Mouse (Mus musculus): ENCODE measurements at regions not wholly inside any gene's neighbourhood (a gene's known extent, or its start where the extent isn't known, plus 50 kb on each side); places are given as distances from the start of the nearest gene placed in this dataset.

DNA sequence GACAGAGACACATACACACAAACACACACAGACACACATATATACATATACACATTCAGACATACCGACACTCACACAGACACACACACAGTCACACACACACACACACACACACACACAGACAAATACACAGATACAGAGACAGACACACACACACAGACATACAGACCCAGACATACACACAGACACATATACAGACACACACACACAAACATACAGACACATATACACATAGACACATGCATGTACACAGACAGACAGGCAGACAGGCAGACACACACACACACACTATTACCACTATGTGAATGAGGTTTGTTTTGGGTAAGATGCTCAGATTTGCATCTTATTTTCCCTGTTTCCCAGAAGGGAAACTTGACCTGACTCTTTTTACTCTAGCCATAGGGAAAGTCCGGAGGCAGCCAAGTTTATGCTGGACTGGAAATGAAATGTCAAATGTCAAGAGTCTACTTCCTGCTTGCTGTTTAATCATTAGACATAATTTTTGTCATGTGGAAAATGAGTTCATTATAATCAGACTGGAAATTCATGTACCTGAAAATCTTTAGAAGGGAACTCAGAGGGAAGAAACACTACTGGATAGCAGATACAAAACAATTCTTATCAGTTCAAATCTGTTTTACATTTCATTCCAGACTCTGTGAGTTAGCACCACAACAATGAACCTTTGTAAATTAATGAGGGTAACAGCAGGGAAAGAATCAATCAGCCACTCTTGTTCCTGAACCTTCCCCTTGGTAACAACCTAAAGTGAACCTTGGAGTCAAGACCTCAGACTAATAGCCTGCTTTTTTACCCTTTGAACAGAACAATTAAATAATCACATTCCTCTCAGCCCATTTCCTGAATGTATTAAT lies 651.1 kb downstream of the Gsdmc2 start:
- no peak for ATAC-seq (ENCODE audit: insufficient read depth, low FRiP score, low read depth)

GRCm38 (mm10) chr15:63191731-63192130 lies 653.2 kb downstream of the Gsdmc2 start:
- ATAC-seq (ENCODE audit: insufficient read depth, low FRiP score, low read depth): no peak
- Histone ChIP-seq H3K9ac (no peak overlapping the region), H3K27me3 (replicated peaks) (no peaks in the 10 kb centered on the region), H3K4me1 (no peaks in the 10 kb centered on the region), H3K9me3 (no peaks in the 10 kb centered on the region), H3K36me3 (no peaks in the 10 kb centered on the region), H3K4me3 (replicated peaks) (no peak overlapping the region), H3K27ac (no peak overlapping the region), H3K4me2 (no peak overlapping the region)
- whole genome bisulfite sequencing: 80% methylated on average over 2 of the region's 2 CpGs

More for the DNA sequence above, 651.1 kb downstream of the Gsdmc2 start:
- H3K4me3 ChIP-seq (replicated peaks): no peak overlapping the region
- H3K27me3 ChIP-seq (replicated peaks): no peaks in the 10 kb centered on the region
- no peaks in the 10 kb centered on the region for H3K36me3 ChIP-seq
- WGBS: 47% methylated on average over 2 of the region's 2 CpGs
- H3K4me1 ChIP-seq: no peaks in the 10 kb centered on the region
- no peak overlapping the region for H3K4me2 ChIP-seq
- no peak overlapping the region for H3K27ac ChIP-seq
- no peak overlapping the region for H3K9ac ChIP-seq
- H3K9me3 ChIP-seq: no peaks in the 10 kb centered on the region

GRCm38 (mm10) chr15:63190086-63190485 lies 654.9 kb downstream of the Gsdmc2 start:
- no peak for ATAC-seq (ENCODE audit: insufficient read depth, low FRiP score, low read depth)
- 44% methylated on average over 2 of the region's 2 CpGs for WGBS
- Histone ChIP-seq H3K4me3 (replicated peaks) (no peak overlapping the region), H3K9me3 (no peaks in the 10 kb centered on the region), H3K27ac (no peak overlapping the region), H3K9ac (no peak overlapping the region), H3K4me2 (no peak overlapping the region), H3K4me1 (no peaks in the 10 kb centered on the region), H3K27me3 (replicated peaks) (no peaks in the 10 kb centered on the region), H3K36me3 (no peaks in the 10 kb centered on the region)

DNA sequence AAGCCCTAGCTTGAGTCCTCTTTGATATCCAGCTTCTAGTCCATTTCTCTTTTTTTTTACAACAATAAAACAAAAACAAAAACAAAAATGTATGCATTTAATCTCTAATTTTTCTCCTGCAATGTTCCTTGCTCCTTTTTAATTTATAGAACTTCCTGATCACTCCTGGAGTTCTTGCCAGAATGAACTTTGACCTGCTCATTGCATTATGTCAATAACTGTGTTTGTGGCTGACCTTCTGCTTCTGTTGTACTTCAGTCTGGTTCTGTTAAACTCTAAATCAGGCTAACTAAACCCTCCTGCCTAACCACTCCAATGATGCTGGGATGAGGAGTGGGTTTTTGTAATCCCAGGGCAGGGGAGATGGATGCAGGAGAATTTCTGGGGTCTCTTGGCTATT lies 674.0 kb downstream of the Gsdmc2 start:
- ATAC-seq (ENCODE audit: insufficient read depth, low FRiP score, low read depth): no peak
- Histone ChIP-seq H3K27ac (no peak overlapping the region), H3K4me2 (no peak overlapping the region), H3K36me3 (no peaks in the 10 kb centered on the region), H3K9me3 (no peaks in the 10 kb centered on the region), H3K27me3 (replicated peaks) (no peaks in the 10 kb centered on the region), H3K4me3 (replicated peaks) (no peak overlapping the region), H3K9ac (no peak overlapping the region), H3K4me1 (no peaks in the 10 kb centered on the region)

DNA sequence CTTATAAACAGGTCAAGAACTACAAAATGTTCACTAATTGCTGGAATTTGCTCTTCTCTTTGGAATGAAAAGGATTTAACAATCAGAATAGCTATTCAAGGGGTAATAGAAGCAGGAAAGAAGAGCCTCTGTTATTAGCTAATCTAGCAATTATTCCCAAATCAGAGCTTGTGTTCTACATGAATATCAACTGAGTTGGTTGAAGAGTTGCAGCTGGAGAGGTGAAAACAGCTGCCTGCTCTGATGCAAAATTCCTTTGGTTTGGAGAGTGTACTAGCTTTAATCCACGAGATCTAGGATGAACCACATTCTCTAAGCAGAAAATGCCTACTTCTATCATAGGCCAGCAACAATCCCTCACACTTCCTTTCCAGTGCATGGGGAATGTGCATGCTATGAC lies 674.8 kb downstream of the Gsdmc2 start:
- Histone ChIP-seq H3K4me2 (no peak overlapping the region), H3K4me1 (no peaks in the 10 kb centered on the region), H3K9me3 (no peaks in the 10 kb centered on the region), H3K27me3 (replicated peaks) (no peaks in the 10 kb centered on the region), H3K27ac (no peak overlapping the region), H3K36me3 (no peaks in the 10 kb centered on the region), H3K4me3 (replicated peaks) (no peak overlapping the region), H3K9ac (no peak overlapping the region)
- WGBS: 46% methylated on average over 1 of the region's 1 CpGs
- no peak for ATAC-seq (ENCODE audit: insufficient read depth, low FRiP score, low read depth)

- H3K4me2 ChIP-seq: no peak overlapping the region
- H3K36me3 ChIP-seq: no peaks in the 10 kb centered on the region
- ATAC-seq (ENCODE audit: insufficient read depth, low FRiP score, low read depth): no peak
- H3K27ac ChIP-seq: no peak overlapping the region
- H3K9ac ChIP-seq: no peak overlapping the region
- H3K4me3 ChIP-seq (replicated peaks): no peak overlapping the region
- no peaks in the 10 kb centered on the region for H3K9me3 ChIP-seq
- H3K4me1 ChIP-seq: peaks cover 3% of the 10 kb centered on the region; the same call in 1 of the 2 replicates
- H3K27me3 ChIP-seq (replicated peaks): no peaks in the 10 kb centered on the region
These were observed 678.6 kb downstream of the Gsdmc2 start for GRCm38 (mm10) chr15:63166411-63166810.

DNA sequence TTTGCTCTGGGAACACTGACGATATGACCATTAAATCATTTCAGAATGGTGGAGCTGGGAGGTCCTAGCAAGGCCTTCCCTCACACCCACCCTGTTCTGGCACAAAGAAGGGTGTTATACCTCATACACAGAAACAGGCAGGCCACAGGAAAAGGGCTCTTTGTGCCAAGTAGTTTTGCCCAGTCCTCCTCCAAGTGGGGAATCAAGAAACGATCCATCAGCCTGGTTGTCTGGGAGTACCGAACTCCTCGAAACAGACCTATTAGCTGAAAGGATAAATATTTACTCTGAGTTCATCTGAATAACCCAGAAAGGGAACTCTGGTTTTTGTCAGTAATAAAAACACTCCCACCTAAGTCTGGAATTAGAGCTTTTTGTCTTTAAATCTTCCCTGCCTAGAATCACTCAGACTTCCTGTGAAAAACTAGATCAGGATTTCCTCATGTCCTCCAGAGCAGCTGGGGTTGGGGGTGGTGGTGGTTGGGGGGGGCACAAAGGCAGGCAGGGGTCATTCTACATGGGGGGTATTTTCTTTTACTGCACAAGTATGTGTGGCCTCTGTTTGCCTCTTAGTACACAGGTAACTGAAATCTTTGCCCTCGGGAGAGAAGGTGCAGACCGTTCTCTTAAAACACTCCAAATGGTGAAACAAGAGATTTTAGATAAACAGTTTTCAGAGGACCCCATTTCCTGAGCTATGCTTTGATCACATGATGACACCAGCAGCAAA lies 681.3 kb downstream of the Gsdmc2 start:
- Histone ChIP-seq H3K27ac (peak overlapping the region; percentile 44), H3K9me3 (no peaks in the 10 kb centered on the region), H3K9ac (no peak overlapping the region), H3K36me3 (no peaks in the 10 kb centered on the region), H3K4me1 (peaks cover 3% of the 10 kb centered on the region; the same call in 1 of the 2 replicates), H3K4me3 (replicated peaks) (no peak overlapping the region), H3K4me2 (no peak overlapping the region), H3K27me3 (replicated peaks) (no peaks in the 10 kb centered on the region)
- ATAC-seq (ENCODE audit: insufficient read depth, low FRiP score, low read depth): peak; percentile 82
- 3% methylated on average over 6 of the region's 6 CpGs for WGBS

DNA sequence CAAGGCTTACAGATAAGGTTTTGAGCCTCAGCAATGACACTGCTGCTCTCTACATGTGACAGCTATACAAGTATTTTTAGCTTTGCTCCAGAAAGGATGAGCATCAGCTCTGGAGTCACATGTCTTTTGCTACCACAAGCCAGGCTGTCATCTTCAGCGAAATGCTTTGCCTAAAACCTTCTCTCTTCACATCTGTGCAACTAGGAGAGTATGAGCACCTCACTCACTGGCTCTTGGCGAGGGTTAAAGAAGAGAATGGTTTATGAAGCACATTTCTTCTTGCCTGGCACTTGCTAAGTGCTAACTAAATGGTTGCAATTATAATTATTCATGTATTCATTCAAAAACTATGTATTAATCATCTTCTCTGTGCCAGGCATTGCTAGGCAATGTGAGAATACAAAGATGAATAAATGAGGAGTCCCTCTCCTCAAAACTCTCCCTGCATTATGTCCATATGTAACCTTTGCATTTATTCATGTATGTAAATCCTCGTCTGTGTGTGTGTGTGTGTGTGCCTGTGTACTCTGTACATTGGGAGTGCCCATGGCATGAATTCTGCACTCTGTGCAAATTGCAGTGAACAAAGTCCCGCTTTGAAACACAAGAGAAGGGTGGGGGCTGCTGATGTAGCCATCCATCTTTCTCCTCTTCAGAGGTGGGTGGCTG lies 682.0 kb downstream of the Gsdmc2 start:
- Histone ChIP-seq H3K4me1 (peaks cover 3% of the 10 kb centered on the region; the same call in 1 of the 2 replicates), H3K36me3 (no peaks in the 10 kb centered on the region), H3K4me3 (replicated peaks) (no peak overlapping the region), H3K9me3 (no peaks in the 10 kb centered on the region), H3K27ac (0 out of 2 replicates have a peak overlapping the region, but pooled peaks have one; percentile 35), H3K9ac (no peak overlapping the region), H3K4me2 (no peak overlapping the region), H3K27me3 (replicated peaks) (no peaks in the 10 kb centered on the region)
- no peak; the same call in 1 of the 2 replicates for ATAC-seq (ENCODE audit: insufficient read depth, low FRiP score, low read depth)
- 34% methylated on average over 4 of the region's 4 CpGs for WGBS

- no peaks in the 10 kb centered on the region for H3K4me1 ChIP-seq
- H3K36me3 ChIP-seq: no peaks in the 10 kb centered on the region
- H3K9me3 ChIP-seq: no peaks in the 10 kb centered on the region
- no peak overlapping the region for H3K4me3 ChIP-seq (replicated peaks)
- WGBS: 83% methylated on average over 3 of the region's 3 CpGs
- no peak for ATAC-seq (ENCODE audit: insufficient read depth, low FRiP score, low read depth)
- no peak overlapping the region for H3K9ac ChIP-seq
- no peak overlapping the region for H3K4me2 ChIP-seq
- H3K27me3 ChIP-seq (replicated peaks): no peaks in the 10 kb centered on the region
- H3K27ac ChIP-seq: no peak overlapping the region
These were observed 721.8 kb downstream of the Gsdmc2 start for GRCm38 (mm10) chr15:63123123-63123688.

- no peak overlapping the region for H3K4me2 ChIP-seq
- 73% methylated on average over 2 of the region's 2 CpGs for WGBS
- H3K9ac ChIP-seq: no peak overlapping the region
- H3K4me1 ChIP-seq: no peaks in the 10 kb centered on the region
- H3K27me3 ChIP-seq (replicated peaks): no peaks in the 10 kb centered on the region
- no peak for ATAC-seq (ENCODE audit: insufficient read depth, low FRiP score, low read depth)
- H3K4me3 ChIP-seq (replicated peaks): no peak overlapping the region
- no peak overlapping the region for H3K27ac ChIP-seq
- no peaks in the 10 kb centered on the region for H3K9me3 ChIP-seq
- no peaks in the 10 kb centered on the region for H3K36me3 ChIP-seq
These were observed 732.1 kb downstream of the Gsdmc2 start for GRCm38 (mm10) chr15:63112918-63113317.

GRCm38 (mm10) chr15:63100093-63100492 lies 744.9 kb downstream of the Gsdmc2 start:
- ATAC-seq (ENCODE audit: insufficient read depth, low FRiP score, low read depth): no peak
- H3K4me2 ChIP-seq: no peak overlapping the region
- H3K36me3 ChIP-seq: no peaks in the 10 kb centered on the region
- no peak overlapping the region for H3K27ac ChIP-seq
- 90% methylated on average over 3 of the region's 3 CpGs for WGBS
- no peak overlapping the region for H3K9ac ChIP-seq
- no peak overlapping the region for H3K4me3 ChIP-seq (replicated peaks)
- no peaks in the 10 kb centered on the region for H3K4me1 ChIP-seq
- no peaks in the 10 kb centered on the region for H3K9me3 ChIP-seq
- H3K27me3 ChIP-seq (replicated peaks): no peaks in the 10 kb centered on the region

GRCm38 (mm10) chr15:63081972-63082371 lies 763.0 kb downstream of the Gsdmc2 start:
- Histone ChIP-seq H3K9me3 (no peaks in the 10 kb centered on the region), H3K9ac (no peak overlapping the region), H3K4me1 (no peaks in the 10 kb centered on the region), H3K27me3 (replicated peaks) (no peaks in the 10 kb centered on the region), H3K4me2 (no peak overlapping the region), H3K4me3 (replicated peaks) (no peak overlapping the region), H3K36me3 (no peaks in the 10 kb centered on the region), H3K27ac (no peak overlapping the region)
- no peak for ATAC-seq (ENCODE audit: insufficient read depth, low FRiP score, low read depth)
